Mouse (Mus musculus) thymus, adult 2 months (tissue): ENCODE data around the gene Arfip1. TPM values are rescaled to one million over a fixed set of nuclear protein-coding genes. Genes with fewer than 3 reads are reported as not detected.

Experiments used
- DNase-seq: peaks from one replicate; pipeline ENCODE4 v3.0.0; 2021
- H3K27ac ChIP-seq: fragments of 200-500 bp; 2 replicates; pipeline ENCODE4 v1.5.1; 2012; ENCODE audit warnings: low read length, control low read depth; ENCODE audit not compliant: control insufficient read depth, insufficient read depth
- H3K27me3 ChIP-seq: fragments of 200-500 bp; 2 replicates; pipeline ENCODE4 v1.6.1; 2012; ENCODE audit warnings: mild to moderate bottlenecking, low read length, moderate library complexity, mixed read lengths; ENCODE audit not compliant: control insufficient read depth, insufficient read depth
- H3K36me3 ChIP-seq: fragments of 200-500 bp; 2 replicates; pipeline ENCODE4 v1.6.1; 2012; ENCODE audit warnings: mild to moderate bottlenecking, low read length, moderate library complexity; ENCODE audit not compliant: control insufficient read depth, insufficient read depth
- H3K4me1 ChIP-seq: fragments of 200-500 bp; replicated peaks from 2 replicates; pipeline ENCODE4 v1.6.1; 2012; ENCODE audit warnings: low read length; ENCODE audit not compliant: control insufficient read depth, insufficient read depth
- H3K4me3 ChIP-seq: fragments of 200-500 bp; 2 replicates; pipeline ENCODE4 v1.5.1; 2012; ENCODE audit warnings: mild to moderate bottlenecking, low read length, control low read depth, moderate library complexity; ENCODE audit not compliant: control insufficient read depth, insufficient read depth
- CTCF ChIP-seq: fragments of 200-500 bp; IDR thresholded peaks from 2 replicates; pipeline ENCODE4 v1.5.1; 2012; ENCODE audit warnings: mild to moderate bottlenecking, control low read depth, low read length, moderate library complexity, borderline replicate concordance; ENCODE audit not compliant: control insufficient read depth, poor library complexity, insufficient read depth; ENCODE audit errors: extremely low read depth
- POLR2A ChIP-seq: fragments of 200-500 bp; IDR thresholded peaks from 2 replicates; pipeline ENCODE4 v1.6.1; 2012; ENCODE audit warnings: mild to moderate bottlenecking, low read length, control low read depth, moderate library complexity; ENCODE audit not compliant: control insufficient read depth, poor library complexity, insufficient read depth; ENCODE audit errors: extremely low read depth
- WGBS: fragments of 180-500 bp; shearing (Covaris S2); methylation state at CpG from one replicate; pipeline ENCODE4 v1.1.7; 2018; 5-methylcytosine and 5-hydroxymethylcytosine counted together
- polyA plus RNA-seq: library from polyadenylated mRNA; depleted of rRNA; stranded (reverse); fragments of >200 nt; gene quantifications from 2 replicates; pipeline ENCODE4 v1.2.3, GENCODE M21; 2012

The Arfip1 gene
- polyA plus RNA-seq, 1 experiment = 10.1 TPM

- Histone ChIP-seq H3K27ac (no peak overlapping the region), H3K4me1 (no peaks in the 10 kb centered on the region), H3K27me3 (no peaks in the 10 kb centered on the region), H3K36me3 (no peaks in the 10 kb centered on the region; the same call in 1 of the 2 replicates), H3K4me3 (no peak overlapping the region)
- DNase-seq = no peak
- 100% methylated on average over 1 of the region's 1 CpGs for WGBS
- TF ChIP-seq CTCF = no peak
- no peak for TF ChIP-seq POLR2A
Measured at GRCm38 (mm10) chr3:84524952-84525351, 57.5 kb downstream of the Arfip1 start.

- H3K27me3 ChIP-seq = no peaks in the 10 kb centered on the region
- WGBS = 95% methylated on average over 3 of the region's 3 CpGs
- TF ChIP-seq CTCF = no peak
- TF ChIP-seq POLR2A = no peak
- no peak for DNase-seq
- H3K36me3 ChIP-seq = peaks cover 4% of the 10 kb centered on the region; the same call in 1 of the 2 replicates
- no peaks in the 10 kb centered on the region for H3K4me1 ChIP-seq
- no peak overlapping the region for H3K4me3 ChIP-seq
- H3K27ac ChIP-seq = no peak overlapping the region
Measured at GRCm38 (mm10) chr3:84516163-84516562, 66.3 kb downstream of the Arfip1 start.

- Histone ChIP-seq H3K27ac (no peak overlapping the region), H3K4me3 (no peak overlapping the region), H3K4me1 (no peaks in the 10 kb centered on the region), H3K36me3 (no peaks in the 10 kb centered on the region), H3K27me3 (no peaks in the 10 kb centered on the region)
- DNase-seq = no peak
- 96% methylated on average over 6 of the region's 6 CpGs for WGBS
- TF ChIP-seq POLR2A (no peak), CTCF (no peak)
Measured at GRCm38 (mm10) chr3:84512774-84513515, 69.5 kb downstream of the Arfip1 start.

- Histone ChIP-seq H3K27me3 (no peaks in the 10 kb centered on the region), H3K27ac (no peak overlapping the region), H3K4me1 (no peaks in the 10 kb centered on the region), H3K36me3 (no peaks in the 10 kb centered on the region), H3K4me3 (no peak overlapping the region)
- TF ChIP-seq POLR2A (no peak), CTCF (no peak)
- DNase-seq = no peak
- WGBS = 95% methylated on average over 4 of the region's 4 CpGs
Measured at GRCm38 (mm10) chr3:84505193-84505592, 77.2 kb downstream of the Arfip1 start.

- no peak overlapping the region for H3K4me3 ChIP-seq
- no peak for DNase-seq
- 35% methylated on average over 8 of the region's 8 CpGs for WGBS
- no peak for TF ChIP-seq CTCF
- no peak for TF ChIP-seq POLR2A
- no peaks in the 10 kb centered on the region for H3K27me3 ChIP-seq
- no peak overlapping the region for H3K27ac ChIP-seq
- no peaks in the 10 kb centered on the region for H3K4me1 ChIP-seq
- H3K36me3 ChIP-seq = no peaks in the 10 kb centered on the region
Measured at GRCm38 (mm10) chr3:84504291-84504690, 78.1 kb downstream of the Arfip1 start.

- no peaks in the 10 kb centered on the region for H3K4me1 ChIP-seq
- H3K27me3 ChIP-seq = no peaks in the 10 kb centered on the region
- DNase-seq = no peak
- 96% methylated on average over 2 of the region's 2 CpGs for WGBS
- H3K4me3 ChIP-seq = no peak overlapping the region
- H3K27ac ChIP-seq = no peak overlapping the region
- H3K36me3 ChIP-seq = 0 out of 2 replicates have a peak, but pooled peaks cover 4% of the 10 kb centered on the region
- TF ChIP-seq POLR2A = no peak
- no peak for TF ChIP-seq CTCF
Measured at GRCm38 (mm10) chr3:84502101-84502500, 80.3 kb downstream of the Arfip1 start.

GRCm38 (mm10) chr3:84500491-84500890, 81.9 kb downstream of the Arfip1 start:
- H3K27ac ChIP-seq = no peak overlapping the region
- 95% methylated on average over 10 of the region's 10 CpGs for WGBS
- H3K27me3 ChIP-seq = no peaks in the 10 kb centered on the region
- 0 out of 2 replicates have a peak, but pooled peaks cover 7% of the 10 kb centered on the region for H3K36me3 ChIP-seq
- H3K4me3 ChIP-seq = no peak overlapping the region
- H3K4me1 ChIP-seq = no peaks in the 10 kb centered on the region
- TF ChIP-seq POLR2A (no peak), CTCF (no peak)
- no peak for DNase-seq
